Mouse (Mus musculus) intestine, embryonic 14.5 days (tissue): Measurements from ENCODE around the gene Rgl2. TPM values are rescaled to one million over a fixed set of nuclear protein-coding genes. Genes with fewer than 3 reads are reported as not detected.

Experiments
- microRNA-seq: library from miRNA; unstranded; fragments of <30 nt; microRNA quantifications from one replicate; pipeline ENCODE4, GENCODE M21; 2016
- polyA plus RNA-seq: library from polyadenylated mRNA; unstranded; fragments of >200 nt; fragmentation: Nextera tagmentation; extraction: Ambion mirVana; gene quantifications from 2 replicates; pipeline ENCODE4 v1.2.1, GENCODE M21; 2014

The Rgl2 gene
- polyA plus RNA-seq, 1 experiment from 2014 or later = 34.5 TPM

Small RNA genes within 50 kb of the gene (microRNA-seq; reads per million reads assigned to microRNA genes)
- not detected for gene Gm27740

Other genes starting within 250 kb of the Rgl2 start
- gene Hnrnpm, start 242.7 kb upstream of the Rgl2 start, polyA plus RNA-seq = 309 and 366 TPM in 2 replicates
- gene March2, start 210.9 kb upstream of the Rgl2 start, polyA plus RNA-seq = 47.0 and 47.2 TPM in 2 replicates
- 209 and 261 TPM in 2 replicates for gene Rab11b, start 169.0 kb upstream of the Rgl2 start, polyA plus RNA-seq
- 18.0 and 22.0 TPM in 2 replicates for gene Angptl4, start 147.7 kb upstream of the Rgl2 start, polyA plus RNA-seq
- gene Kank3, start 119.0 kb upstream of the Rgl2 start, polyA plus RNA-seq = 28.0 and 28.8 TPM in 2 replicates
- gene Rps28, start 105.0 kb upstream of the Rgl2 start, polyA plus RNA-seq = 1,343 and 1,538 TPM in 2 replicates
- gene Ndufa7, start 105.0 kb upstream of the Rgl2 start, polyA plus RNA-seq = 589 and 606 TPM in 2 replicates
- gene Cd320, start 86.5 kb upstream of the Rgl2 start, polyA plus RNA-seq = 77.8 and 86.7 TPM in 2 replicates
- not detected in 2 replicates for gene Gm7029, start 55.7 kb upstream of the Rgl2 start, polyA plus RNA-seq
- 6.7 and 9.4 TPM in 2 replicates for gene Kifc1, start 38.9 kb upstream of the Rgl2 start, polyA plus RNA-seq
- gene Platr17, start 24.4 kb upstream of the Rgl2 start, polyA plus RNA-seq = 0.23 TPM in 2 replicates
- gene Daxx, start 20.1 kb upstream of the Rgl2 start, polyA plus RNA-seq = 41.8 and 42.7 TPM in 2 replicates
- 32.3 and 32.5 TPM in 2 replicates for gene Tapbp, start 13.6 kb upstream of the Rgl2 start, polyA plus RNA-seq
- 9.4 and 9.8 TPM in 2 replicates for gene Zbtb22, start 13.6 kb upstream of the Rgl2 start, polyA plus RNA-seq
- 163 and 175 TPM in 2 replicates for gene Pfdn6, start 10.8 kb downstream of the Rgl2 start, polyA plus RNA-seq
- 28.6 and 31.8 TPM in 2 replicates for gene Wdr46, start 11.1 kb downstream of the Rgl2 start, polyA plus RNA-seq
- gene B3galt4, start 21.9 kb downstream of the Rgl2 start, polyA plus RNA-seq = 3.7 and 4.9 TPM in 2 replicates
- gene Vps52, start 26.3 kb downstream of the Rgl2 start, polyA plus RNA-seq = 32.4 and 35.3 TPM in 2 replicates
- gene Rps18, start 26.5 kb downstream of the Rgl2 start, polyA plus RNA-seq = 2,375 and 2,437 TPM in 2 replicates
- gene H2-K1, start 70.8 kb downstream of the Rgl2 start, polyA plus RNA-seq = 105 and 137 TPM in 2 replicates
- gene Ring1, start 95.1 kb downstream of the Rgl2 start, polyA plus RNA-seq = 4.4 and 5.9 TPM in 2 replicates
- 49.7 and 53.6 TPM in 2 replicates for gene H2-Ke6, start 98.5 kb downstream of the Rgl2 start, polyA plus RNA-seq
- 86.4 and 89.5 TPM in 2 replicates for gene Slc39a7, start 102.1 kb downstream of the Rgl2 start, polyA plus RNA-seq
- 21.5 and 28.5 TPM in 2 replicates for gene Rxrb, start 102.3 kb downstream of the Rgl2 start, polyA plus RNA-seq
- gene Col11a2, start 109.9 kb downstream of the Rgl2 start, polyA plus RNA-seq = 0.44 and 0.66 TPM in 2 replicates
- gene H2-Oa, start 162.8 kb downstream of the Rgl2 start, polyA plus RNA-seq = 0.75 and 1.1 TPM in 2 replicates
- 11.0 and 13.5 TPM in 2 replicates for gene H2-DMa, start 190.0 kb downstream of the Rgl2 start, polyA plus RNA-seq
- gene Brd2, start 193.1 kb downstream of the Rgl2 start, polyA plus RNA-seq = 124 and 144 TPM in 2 replicates
- gene H2-DMb2, start 213.8 kb downstream of the Rgl2 start, polyA plus RNA-seq = 0.15 and 0.42 TPM in 2 replicates
- gene H2-DMb1, start 223.5 kb downstream of the Rgl2 start, polyA plus RNA-seq = 1.7 and 1.8 TPM in 2 replicates